Comparison of ENCODE assay signal across 19 mouse cellular contexts in genomic region chr11:19290971-19291370, GRCm38 (mm10).
DNase-seq lines count a peak whose midpoint lies in the region; ATAC-seq and TF ChIP-seq lines count a peak whose summit lies in the region.
"Had no signal": no experiment of that assay in that cellular context is flagged by ENCODE, and none has a peak within 500 bp of the region (broad histone marks: within the 10 kb centered on the region; RNA-seq: fewer than 3 reads in every experiment).

No protein-coding gene starts in this region.

- TF ChIP-seq POLR2A in brain, embryonic 14.5 days (IDR thresholded peaks at IDR 0.05; ENCODE audit: borderline replicate concordance, extremely low read depth, insufficient read depth, insufficient read length, poor library complexity, severe bottlenecking), result no peak

- H3K27ac ChIP-seq in hindbrain, postnatal 0 days, result no peak overlapping the region
- no peak overlapping the region for H3K27ac ChIP-seq in hindbrain, embryonic 11.5 days (ENCODE audit: low read depth, low read length)
- H3K27ac ChIP-seq: embryonic facial prominence, embryonic 10.5 days; embryonic facial prominence, embryonic 12.5 days; forebrain, embryonic 12.5 days; forebrain, embryonic 15.5 days had no signal

- no peak for ATAC-seq in hindbrain, postnatal 0 days
- ATAC-seq in hindbrain, embryonic 11.5 days (ENCODE audit: low FRiP score), result no peak
- ATAC-seq: forebrain, embryonic 15.5 days; forebrain, postnatal 0 days had no signal

- 66% methylated on average over 6 of the region's 6 CpGs for WGBS in hindbrain, postnatal 0 days
- WGBS in hindbrain, embryonic 11.5 days, result 86% methylated on average over 6 of the region's 6 CpGs

- H3K4me3 ChIP-seq in hindbrain, postnatal 0 days (ENCODE audit: low read length), result no peak overlapping the region
- no peak overlapping the region for H3K4me3 ChIP-seq in hindbrain, embryonic 11.5 days (ENCODE audit: low read depth, low read length)
- H3K4me3 ChIP-seq: embryonic facial prominence, embryonic 10.5 days; embryonic facial prominence, embryonic 12.5 days; forebrain, embryonic 12.5 days; forebrain, embryonic 15.5 days had no signal

- H3K9ac ChIP-seq in hindbrain, postnatal 0 days (replicated peaks; ENCODE audit: low read length), result no peak overlapping the region
- no peak overlapping the region for H3K9ac ChIP-seq in hindbrain, embryonic 11.5 days (ENCODE audit: low read depth, low read length)
- H3K9ac ChIP-seq: embryonic facial prominence, embryonic 12.5 days; forebrain, embryonic 12.5 days; forebrain, embryonic 15.5 days; forebrain, postnatal 0 days had no signal

- no peaks in the 10 kb centered on the region for H3K9me3 ChIP-seq in hindbrain, postnatal 0 days (ENCODE audit: low read length)
- no peaks in the 10 kb centered on the region for H3K9me3 ChIP-seq in hindbrain, embryonic 11.5 days (ENCODE audit: control insufficient read depth, low read length)
- H3K9me3 ChIP-seq: embryonic facial prominence, embryonic 10.5 days; embryonic facial prominence, embryonic 12.5 days; forebrain, embryonic 12.5 days; forebrain, embryonic 15.5 days had no signal

- TF ChIP-seq CTCF in hindbrain, postnatal 0 days (IDR thresholded peaks at IDR 0.05; ENCODE audit: low read depth), result no peak
- TF ChIP-seq CTCF in brain, embryonic 14.5 days (IDR thresholded peaks at IDR 0.05; ENCODE audit: borderline replicate concordance, extremely low read depth, insufficient read depth, insufficient read length), result no peak

- H3K4me1 ChIP-seq in hindbrain, postnatal 0 days (ENCODE audit: insufficient read depth, low read length), result no peaks in the 10 kb centered on the region
- no peaks in the 10 kb centered on the region for H3K4me1 ChIP-seq in hindbrain, embryonic 11.5 days (replicated peaks; ENCODE audit: control insufficient read depth, insufficient read depth, low read length)
- H3K4me1 ChIP-seq: embryonic facial prominence, embryonic 12.5 days had no signal

- H3K36me3 ChIP-seq in hindbrain, postnatal 0 days (ENCODE audit: insufficient read depth, low read length), result no peaks in the 10 kb centered on the region
- H3K36me3 ChIP-seq in hindbrain, embryonic 11.5 days (ENCODE audit: control insufficient read depth, insufficient read depth, low read length), result no peaks in the 10 kb centered on the region
- H3K36me3 ChIP-seq: embryonic facial prominence, embryonic 10.5 days; embryonic facial prominence, embryonic 12.5 days; forebrain, embryonic 12.5 days; forebrain, embryonic 15.5 days had no signal

- H3K4me2 ChIP-seq in hindbrain, postnatal 0 days (ENCODE audit: low read depth, low read length), result no peak overlapping the region
- H3K4me2 ChIP-seq in hindbrain, embryonic 11.5 days (replicated peaks; ENCODE audit: low read depth, low read length), result no peak overlapping the region
- H3K4me2 ChIP-seq: embryonic facial prominence, embryonic 12.5 days; forebrain, embryonic 12.5 days; forebrain, embryonic 15.5 days had no signal

- no peaks in the 10 kb centered on the region for H3K27me3 ChIP-seq in hindbrain, postnatal 0 days (ENCODE audit: insufficient read depth, low read length)
- H3K27me3 ChIP-seq in hindbrain, embryonic 11.5 days (ENCODE audit: control insufficient read depth, insufficient read depth, low read length), result no peaks in the 10 kb centered on the region
- H3K27me3 ChIP-seq: embryonic facial prominence, embryonic 12.5 days; forebrain, embryonic 15.5 days had no signal

- peak; percentile 31 for DNase-seq in hindbrain, postnatal 0 days (ENCODE audit: low spot score)
- no peak for DNase-seq in hindbrain, embryonic 11.5 days (ENCODE audit: low spot score)
- peak; percentile 53 for DNase-seq in retina, postnatal 1 day
- DNase-seq in retina, embryonic 14.5 days (ENCODE audit: low spot score), result no peak
- peak; percentile 61 for DNase-seq in brain, embryonic 14.5 days (ENCODE audit: low read depth)
- no peak for DNase-seq in MN1 (ENCODE audit: low spot score)
- DNase-seq: adrenal gland, adult 2 months; adrenal gland, postnatal 10 days; adrenal gland, postnatal 25 days; cerebellum, adult 11-12 months; cerebellum, adult 2 months; cerebellum, adult 9-10 months; cerebellum, postnatal 10 days; cerebellum, postnatal 25 days; forebrain, postnatal 0 days had no signal

Comparison
In these comparisons a context has a peak if more than half of its experiments do, and no peak if none do; other contexts are left out.
1. DNase-seq: peak in hindbrain, postnatal 0 days (single experiment), retina, postnatal 1 day (single experiment) and brain, embryonic 14.5 days (single experiment); none in hindbrain, embryonic 11.5 days (single experiment), retina, embryonic 14.5 days (single experiment) and MN1 (single experiment).